Mouse (Mus musculus) thymus, adult 18-20 months (tissue): ENCODE measurements around the gene Parl.

Source experiments
- DNase-seq, 2 experiments: peaks; one replicate each; pipeline ENCODE4 v3.0.0; 2022; ENCODE audit warnings: mixed read lengths in 2 of 2

Gene Parl

GRCm38 (mm10) chr16:20234406-20234805 is 67.8 kb downstream of the Parl start:
- DNase-seq, result no peak
